Mouse (Mus musculus): ENCODE data around the gene Cbx1. TPM values are rescaled to one million over a fixed set of nuclear protein-coding genes. Genes with fewer than 3 reads are reported as not detected.
A peak's percentile ranks its signal among the peaks of the same experiment; 100 is the strongest.

Gene Cbx1
- 52.3 and 61.2 TPM in 2 replicates for polyA plus RNA-seq (2012; rRNA removed)

GRCm38 (mm10) chr11:96788871-96789795 lies at the start of gene Cbx1:
TSS of gene Cbx1 (plus strand) at chr11:96789127.
- peaks cover 7% of the 10 kb centered on the region for H3K4me1 ChIP-seq (replicated peaks; ENCODE audit: control insufficient read depth, insufficient read depth, low read length)
- no peaks in the 10 kb centered on the region for H3K27me3 ChIP-seq (ENCODE audit: control insufficient read depth, insufficient read depth, low read length)
- WGBS, result under 1% methylated on average over 93 of the region's 93 CpGs
- TF ChIP-seq POLR2A (IDR thresholded peaks at IDR 0.05; ENCODE audit: control insufficient read depth, extremely low read depth, insufficient read depth, low read length, poor library complexity) (peak; percentile 90), CTCF (IDR thresholded peaks at IDR 0.05; ENCODE audit: borderline replicate concordance, control insufficient read depth, extremely low read depth, insufficient read depth, low read length, poor library complexity) (peak; percentile 57; the same call in 1 of the 2 replicates)
- H3K27ac ChIP-seq (ENCODE audit: control insufficient read depth, insufficient read depth, low read length), result peak within 1 kb of the TSS; percentile 49; the same call in 1 of the 2 replicates
- peak within 1 kb of the TSS; percentile 89 for H3K4me3 ChIP-seq (ENCODE audit: control insufficient read depth, insufficient read depth, low read length)
- no peaks in the 10 kb centered on the region for H3K36me3 ChIP-seq (ENCODE audit: control insufficient read depth, insufficient read depth, low read length)
- peak; percentile 91 for DNase-seq

- WGBS, result 88% methylated on average over 12 of the region's 12 CpGs
- no peaks in the 10 kb centered on the region for H3K4me1 ChIP-seq (replicated peaks; ENCODE audit: control insufficient read depth, insufficient read depth, low read length)
- H3K27me3 ChIP-seq (ENCODE audit: control insufficient read depth, insufficient read depth, low read length), result no peaks in the 10 kb centered on the region
- H3K36me3 ChIP-seq (ENCODE audit: control insufficient read depth, insufficient read depth, low read length), result peaks cover 12% of the 10 kb centered on the region
- TF ChIP-seq POLR2A (IDR thresholded peaks at IDR 0.05; ENCODE audit: control insufficient read depth, extremely low read depth, insufficient read depth, low read length, poor library complexity), result no peak
- TF ChIP-seq CTCF (IDR thresholded peaks at IDR 0.05; ENCODE audit: borderline replicate concordance, control insufficient read depth, extremely low read depth, insufficient read depth, low read length, poor library complexity), result no peak
- no peak for DNase-seq
- no peak overlapping the region for H3K4me3 ChIP-seq (ENCODE audit: control insufficient read depth, insufficient read depth, low read length)
- H3K27ac ChIP-seq (ENCODE audit: control insufficient read depth, insufficient read depth, low read length), result no peak overlapping the region
These were observed 48.1 kb upstream of the Cbx1 start for GRCm38 (mm10) chr11:96740796-96741195.

GRCm38 (mm10) chr11:96741995-96742394 lies 46.9 kb upstream of the Cbx1 start:
- H3K27ac ChIP-seq (ENCODE audit: control insufficient read depth, insufficient read depth, low read length), result no peak overlapping the region

DNA sequence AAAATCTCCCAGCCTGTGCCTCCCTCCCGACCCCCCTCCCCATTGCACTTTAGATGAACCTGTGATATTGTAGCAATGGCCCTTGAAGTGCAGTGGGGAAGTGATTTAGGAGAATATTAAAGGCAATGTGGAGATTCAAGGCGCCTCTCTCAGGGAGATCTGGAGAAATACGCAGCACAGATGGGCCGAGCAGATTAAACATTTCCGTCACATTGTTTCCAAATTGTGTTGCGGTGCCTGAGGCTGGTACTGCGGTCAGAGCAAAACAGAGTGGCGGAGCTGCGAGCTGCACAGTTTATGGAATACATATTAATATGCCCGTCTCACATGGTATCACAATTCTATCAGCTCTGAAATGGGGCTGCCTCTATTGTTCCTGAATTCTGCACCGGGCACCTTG lies 45.9 kb upstream of the Cbx1 start:
- no peak for DNase-seq
- no peaks in the 10 kb centered on the region for H3K4me1 ChIP-seq (replicated peaks; ENCODE audit: control insufficient read depth, insufficient read depth, low read length)
- H3K4me3 ChIP-seq (ENCODE audit: control insufficient read depth, insufficient read depth, low read length), result no peak overlapping the region
- H3K27me3 ChIP-seq (ENCODE audit: control insufficient read depth, insufficient read depth, low read length), result no peaks in the 10 kb centered on the region
- H3K36me3 ChIP-seq (ENCODE audit: control insufficient read depth, insufficient read depth, low read length), result peaks cover 11% of the 10 kb centered on the region; the same call in 1 of the 2 replicates
- H3K27ac ChIP-seq (ENCODE audit: control insufficient read depth, insufficient read depth, low read length), result no peak overlapping the region
- 73% methylated on average over 11 of the region's 11 CpGs for WGBS
- TF ChIP-seq CTCF (IDR thresholded peaks at IDR 0.05; ENCODE audit: borderline replicate concordance, control insufficient read depth, extremely low read depth, insufficient read depth, low read length, poor library complexity) (no peak), POLR2A (IDR thresholded peaks at IDR 0.05; ENCODE audit: control insufficient read depth, extremely low read depth, insufficient read depth, low read length, poor library complexity) (no peak)

More at GRCm38 (mm10) chr11:96741995-96742394, 46.9 kb upstream of the Cbx1 start:
- TF ChIP-seq CTCF (IDR thresholded peaks at IDR 0.05; ENCODE audit: borderline replicate concordance, control insufficient read depth, extremely low read depth, insufficient read depth, low read length, poor library complexity) (no peak), POLR2A (IDR thresholded peaks at IDR 0.05; ENCODE audit: control insufficient read depth, extremely low read depth, insufficient read depth, low read length, poor library complexity) (no peak)
- 55% methylated on average over 12 of the region's 12 CpGs for WGBS
- Histone ChIP-seq H3K4me3 (ENCODE audit: control insufficient read depth, insufficient read depth, low read length) (no peak overlapping the region), H3K27me3 (ENCODE audit: control insufficient read depth, insufficient read depth, low read length) (no peaks in the 10 kb centered on the region), H3K36me3 (ENCODE audit: control insufficient read depth, insufficient read depth, low read length) (peaks cover 7% of the 10 kb centered on the region; the same call in 1 of the 2 replicates), H3K4me1 (replicated peaks; ENCODE audit: control insufficient read depth, insufficient read depth, low read length) (no peaks in the 10 kb centered on the region)
- DNase-seq, result no peak

DNA sequence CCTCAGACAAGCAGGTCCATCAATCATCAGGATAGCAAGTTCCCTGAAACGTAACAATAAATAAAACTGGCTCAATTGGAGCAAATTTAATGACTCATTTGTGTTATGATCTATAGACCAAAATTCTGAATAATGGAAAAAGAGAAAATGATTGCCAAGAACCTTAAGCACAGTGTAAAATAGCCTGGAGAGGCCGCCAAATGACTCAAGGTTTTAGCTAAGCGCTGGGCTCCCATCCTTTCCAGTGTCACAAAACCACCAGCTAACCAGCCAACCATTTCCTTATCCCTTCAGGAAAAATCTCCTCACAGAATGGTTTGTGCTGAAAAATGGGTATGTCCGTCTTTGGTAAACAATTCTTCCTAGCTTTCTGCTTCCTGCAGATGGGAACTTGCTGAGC lies 45.0 kb upstream of the Cbx1 start:
- Histone ChIP-seq H3K27me3 (ENCODE audit: control insufficient read depth, insufficient read depth, low read length) (no peaks in the 10 kb centered on the region), H3K36me3 (ENCODE audit: control insufficient read depth, insufficient read depth, low read length) (peaks cover 11% of the 10 kb centered on the region; the same call in 1 of the 2 replicates), H3K27ac (ENCODE audit: control insufficient read depth, insufficient read depth, low read length) (no peak overlapping the region), H3K4me1 (replicated peaks; ENCODE audit: control insufficient read depth, insufficient read depth, low read length) (no peaks in the 10 kb centered on the region), H3K4me3 (ENCODE audit: control insufficient read depth, insufficient read depth, low read length) (no peak overlapping the region)
- TF ChIP-seq CTCF (IDR thresholded peaks at IDR 0.05; ENCODE audit: borderline replicate concordance, control insufficient read depth, extremely low read depth, insufficient read depth, low read length, poor library complexity) (no peak), POLR2A (IDR thresholded peaks at IDR 0.05; ENCODE audit: control insufficient read depth, extremely low read depth, insufficient read depth, low read length, poor library complexity) (no peak)
- DNase-seq, result no peak
- 93% methylated on average over 4 of the region's 4 CpGs for WGBS

- Histone ChIP-seq H3K27ac (ENCODE audit: control insufficient read depth, insufficient read depth, low read length) (no peak overlapping the region), H3K4me3 (ENCODE audit: control insufficient read depth, insufficient read depth, low read length) (no peak overlapping the region), H3K4me1 (replicated peaks; ENCODE audit: control insufficient read depth, insufficient read depth, low read length) (no peaks in the 10 kb centered on the region), H3K36me3 (ENCODE audit: control insufficient read depth, insufficient read depth, low read length) (peaks cover 11% of the 10 kb centered on the region; the same call in 1 of the 2 replicates), H3K27me3 (ENCODE audit: control insufficient read depth, insufficient read depth, low read length) (no peaks in the 10 kb centered on the region)
- 90% methylated on average over 6 of the region's 6 CpGs for whole genome bisulfite sequencing
- no peak for DNase-seq
- TF ChIP-seq CTCF (IDR thresholded peaks at IDR 0.05; ENCODE audit: borderline replicate concordance, control insufficient read depth, extremely low read depth, insufficient read depth, low read length, poor library complexity) (no peak), POLR2A (IDR thresholded peaks at IDR 0.05; ENCODE audit: control insufficient read depth, extremely low read depth, insufficient read depth, low read length, poor library complexity) (no peak)
These were observed 42.3 kb upstream of the Cbx1 start for GRCm38 (mm10) chr11:96746648-96747047.

All from thymus, adult 2 months (tissue).